Mouse (Mus musculus): Measurements from ENCODE around the gene Pigl. TPM values are rescaled to one million over a fixed set of nuclear protein-coding genes. Genes with fewer than 3 reads are reported as not detected.

The Pigl gene
- polyA plus RNA-seq (2012; rRNA removed) = 7.7 and 9.5 TPM in 2 replicates

DNA sequence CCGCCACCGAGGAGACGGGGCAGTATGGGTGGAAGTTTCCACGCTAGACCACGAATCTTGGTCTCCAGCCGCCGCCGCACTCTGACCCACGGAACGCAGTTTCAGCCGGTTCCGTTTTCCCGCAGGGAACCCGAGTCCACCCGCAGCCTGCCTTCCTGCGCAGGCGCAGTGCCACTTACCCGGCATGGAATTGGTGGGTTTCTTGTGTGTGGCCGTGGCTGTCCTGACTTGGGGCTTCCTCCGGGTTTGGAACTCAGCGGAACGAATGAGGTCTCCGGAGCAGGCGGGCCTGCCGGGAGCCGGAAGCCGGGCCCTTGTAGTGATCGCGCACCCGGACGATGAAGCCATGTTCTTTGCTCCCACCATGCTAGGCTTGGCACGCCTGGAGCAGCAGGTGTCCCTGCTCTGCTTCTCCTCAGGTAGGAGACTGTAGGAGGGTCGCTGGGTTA lies at the start of gene Pigl, which contains the start of gene Ncor1:
Pigl (plus strand) TSS at position 185 of the 449 bp plus-strand sequence.
Ncor1 (minus strand) TSS at position 266 of the 449 bp plus-strand sequence.
- H3K27me3 ChIP-seq (ENCODE audit: control insufficient read depth, insufficient read depth, low read length) = no peaks in the 10 kb centered on the region
- WGBS = under 1% methylated on average over 33 of the region's 33 CpGs
- peak; percentile 87 to 89 for DNase-seq
- TF ChIP-seq CTCF (IDR thresholded peaks at IDR 0.05; ENCODE audit: borderline replicate concordance, insufficient read depth, low read depth, low read length) = no peak
- peak; percentile 60; the same call in 1 of the 2 replicates for TF ChIP-seq POLR2A (IDR thresholded peaks at IDR 0.05; ENCODE audit: borderline replicate concordance, insufficient read depth, low read length)
- peak within 1 kb of the TSS; percentile 60 for H3K4me3 ChIP-seq (replicated peaks; ENCODE audit: insufficient read depth, low read depth, low read length)
- no peaks in the 10 kb centered on the region for H3K4me1 ChIP-seq (ENCODE audit: control insufficient read depth, insufficient read depth, low read length)
- peak within 1 kb of the TSS; percentile 90 for H3K27ac ChIP-seq (ENCODE audit: insufficient read depth, low read length)

DNA sequence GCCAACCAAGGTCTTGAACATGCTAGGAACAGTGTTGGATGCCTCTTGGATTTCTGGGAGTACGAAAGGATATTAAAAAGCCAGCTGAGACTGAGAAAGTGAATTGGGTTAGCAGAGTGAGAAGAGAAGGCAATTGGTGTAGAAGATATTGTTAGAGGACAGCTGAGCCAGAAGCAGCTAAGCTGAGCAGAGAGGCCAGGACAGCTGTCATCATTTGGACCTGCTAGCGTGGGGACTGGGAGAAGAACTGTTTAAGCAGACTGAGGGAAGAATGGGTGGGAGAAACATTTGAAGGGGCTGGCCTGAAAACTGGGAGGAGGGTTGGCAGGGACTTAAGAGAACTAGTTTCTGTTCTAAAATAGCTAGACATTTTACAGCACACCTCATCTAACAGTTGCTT lies 49.4 kb upstream of the Pigl start:
- no peaks in the 10 kb centered on the region for H3K4me1 ChIP-seq (ENCODE audit: control insufficient read depth, insufficient read depth, low read length)
- H3K27me3 ChIP-seq (ENCODE audit: control insufficient read depth, insufficient read depth, low read length) = no peaks in the 10 kb centered on the region
- H3K4me3 ChIP-seq (replicated peaks; ENCODE audit: insufficient read depth, low read depth, low read length) = no peak overlapping the region
- TF ChIP-seq CTCF (IDR thresholded peaks at IDR 0.05; ENCODE audit: borderline replicate concordance, insufficient read depth, low read depth, low read length) (no peak), POLR2A (IDR thresholded peaks at IDR 0.05; ENCODE audit: borderline replicate concordance, insufficient read depth, low read length) (no peak)
- H3K27ac ChIP-seq (ENCODE audit: insufficient read depth, low read length) = no peak overlapping the region
- WGBS = 64% methylated on average over 2 of the region's 2 CpGs
- no peak for DNase-seq

DNA sequence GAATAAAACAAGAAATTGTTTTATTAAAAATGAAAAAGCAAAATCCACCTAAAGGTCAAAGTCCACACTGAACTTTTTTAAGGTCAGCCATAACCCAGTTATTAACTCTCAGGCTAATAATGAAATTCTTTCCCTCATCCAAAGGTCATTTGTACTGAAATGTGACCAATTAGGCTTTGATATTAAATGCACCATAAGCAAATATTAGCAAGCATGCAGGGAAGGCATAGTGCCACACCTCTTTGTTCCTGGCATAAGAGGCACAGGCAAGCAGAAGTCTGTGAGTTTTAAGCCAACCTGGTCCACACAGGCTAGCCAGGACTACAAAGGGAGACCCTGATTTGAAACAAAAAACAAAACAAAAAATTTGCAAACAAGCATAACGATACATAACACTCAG lies 48.6 kb upstream of the Pigl start:
- H3K27ac ChIP-seq (ENCODE audit: insufficient read depth, low read length) = no peak overlapping the region
- 92% methylated on average over 1 of the region's 1 CpGs for WGBS
- DNase-seq = no peak

DNA sequence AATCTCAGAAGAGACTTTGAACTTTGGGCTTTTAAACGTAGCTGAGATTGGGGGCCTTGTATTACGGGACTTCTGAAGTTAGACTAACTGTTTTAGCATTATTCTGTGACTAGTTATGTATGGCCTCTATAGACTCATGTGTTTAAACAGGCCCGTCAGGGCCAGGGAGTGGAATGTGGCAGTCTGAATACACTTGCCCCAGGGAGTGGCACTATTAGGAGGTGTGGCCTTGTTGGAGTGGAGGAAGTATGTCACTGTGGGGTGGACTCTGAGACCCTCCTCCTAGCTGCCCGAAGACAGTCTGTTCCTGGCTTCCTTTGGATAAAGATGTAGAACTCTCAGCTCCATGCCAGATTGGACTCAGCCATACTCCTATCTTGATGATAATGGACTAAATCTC lies 43.2 kb upstream of the Pigl start:
- Histone ChIP-seq H3K27ac (ENCODE audit: insufficient read depth, low read length) (no peak overlapping the region), H3K4me3 (replicated peaks; ENCODE audit: insufficient read depth, low read depth, low read length) (no peak overlapping the region), H3K4me1 (ENCODE audit: control insufficient read depth, insufficient read depth, low read length) (no peaks in the 10 kb centered on the region), H3K27me3 (ENCODE audit: control insufficient read depth, insufficient read depth, low read length) (no peaks in the 10 kb centered on the region)
- DNase-seq = no peak
- TF ChIP-seq POLR2A (IDR thresholded peaks at IDR 0.05; ENCODE audit: borderline replicate concordance, insufficient read depth, low read length) = no peak
- no peak for TF ChIP-seq CTCF (IDR thresholded peaks at IDR 0.05; ENCODE audit: borderline replicate concordance, insufficient read depth, low read depth, low read length)
- 88% methylated on average over 4 of the region's 4 CpGs for WGBS

More for the DNA sequence above, 48.6 kb upstream of the Pigl start:
- Histone ChIP-seq H3K4me1 (ENCODE audit: control insufficient read depth, insufficient read depth, low read length) (no peaks in the 10 kb centered on the region), H3K4me3 (replicated peaks; ENCODE audit: insufficient read depth, low read depth, low read length) (no peak overlapping the region), H3K27me3 (ENCODE audit: control insufficient read depth, insufficient read depth, low read length) (no peaks in the 10 kb centered on the region)
- TF ChIP-seq CTCF (IDR thresholded peaks at IDR 0.05; ENCODE audit: borderline replicate concordance, insufficient read depth, low read depth, low read length) (no peak), POLR2A (IDR thresholded peaks at IDR 0.05; ENCODE audit: borderline replicate concordance, insufficient read depth, low read length) (no peak)

- Histone ChIP-seq H3K27ac (ENCODE audit: insufficient read depth, low read length) (no peak overlapping the region), H3K27me3 (ENCODE audit: control insufficient read depth, insufficient read depth, low read length) (no peaks in the 10 kb centered on the region), H3K4me1 (ENCODE audit: control insufficient read depth, insufficient read depth, low read length) (no peaks in the 10 kb centered on the region; the same call in 1 of the 2 replicates), H3K4me3 (replicated peaks; ENCODE audit: insufficient read depth, low read depth, low read length) (no peak overlapping the region)
- 54% methylated on average over 2 of the region's 2 CpGs for WGBS
- no peak for DNase-seq
- TF ChIP-seq CTCF (IDR thresholded peaks at IDR 0.05; ENCODE audit: borderline replicate concordance, insufficient read depth, low read depth, low read length) (no peak), POLR2A (IDR thresholded peaks at IDR 0.05; ENCODE audit: borderline replicate concordance, insufficient read depth, low read length) (no peak)
Observed at GRCm38 (mm10) chr11:62424525-62424924, 33.7 kb upstream of the Pigl start.

DNA sequence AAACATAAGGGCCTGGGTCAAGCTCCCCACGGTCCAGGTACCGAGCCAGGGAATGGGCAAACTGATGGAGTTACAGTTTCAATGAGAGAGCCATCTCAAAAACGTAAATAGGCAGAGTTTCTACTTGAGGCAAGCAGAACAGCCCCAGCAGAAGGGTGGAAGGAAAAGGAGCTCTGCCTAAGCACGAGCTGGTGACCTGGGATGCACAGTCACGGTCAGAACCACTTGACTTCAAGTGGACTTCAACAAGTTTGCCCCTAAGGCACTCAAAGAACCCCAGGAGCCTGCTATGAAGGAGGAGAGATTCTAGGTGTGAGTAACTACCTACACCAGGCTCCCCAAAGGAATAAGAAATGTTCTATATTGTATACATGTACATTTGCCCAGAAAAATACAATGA lies 32.0 kb upstream of the Pigl start:
- H3K4me3 ChIP-seq (replicated peaks; ENCODE audit: insufficient read depth, low read depth, low read length) = no peak overlapping the region
- WGBS = 72% methylated on average over 5 of the region's 5 CpGs
- no peak for TF ChIP-seq POLR2A (IDR thresholded peaks at IDR 0.05; ENCODE audit: borderline replicate concordance, insufficient read depth, low read length)
- TF ChIP-seq CTCF (IDR thresholded peaks at IDR 0.05; ENCODE audit: borderline replicate concordance, insufficient read depth, low read depth, low read length) = no peak
- no peak overlapping the region for H3K27ac ChIP-seq (ENCODE audit: insufficient read depth, low read length)
- H3K27me3 ChIP-seq (ENCODE audit: control insufficient read depth, insufficient read depth, low read length) = no peaks in the 10 kb centered on the region
- DNase-seq = no peak
- no peaks in the 10 kb centered on the region; the same call in none of the 2 replicates for H3K4me1 ChIP-seq (ENCODE audit: control insufficient read depth, insufficient read depth, low read length)

DNA sequence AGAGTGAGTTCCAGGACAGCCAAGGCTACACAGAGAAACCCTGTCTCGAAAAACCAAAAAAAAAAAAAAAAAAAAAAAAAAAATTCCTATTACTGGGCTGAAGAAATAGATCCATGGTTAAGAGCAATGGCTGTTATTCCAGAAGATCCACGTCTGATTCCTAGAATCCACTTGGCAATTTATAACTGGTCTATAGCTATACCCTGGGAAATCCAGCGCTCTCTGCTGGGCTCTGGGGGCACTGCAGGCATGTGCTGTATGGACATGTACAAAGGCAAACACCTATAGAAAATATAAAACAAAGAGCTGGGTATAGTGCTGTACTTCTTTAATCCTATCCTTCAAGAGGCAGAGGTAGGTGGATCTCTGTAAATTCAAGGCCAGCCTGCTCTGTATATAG lies 31.2 kb upstream of the Pigl start:
- no peak overlapping the region for H3K27ac ChIP-seq (ENCODE audit: insufficient read depth, low read length)
- no peaks in the 10 kb centered on the region for H3K27me3 ChIP-seq (ENCODE audit: control insufficient read depth, insufficient read depth, low read length)
- WGBS = 73% methylated on average over 2 of the region's 3 CpGs
- H3K4me1 ChIP-seq (ENCODE audit: control insufficient read depth, insufficient read depth, low read length) = no peaks in the 10 kb centered on the region; the same call in none of the 2 replicates
- DNase-seq = no peak
- H3K4me3 ChIP-seq (replicated peaks; ENCODE audit: insufficient read depth, low read depth, low read length) = no peak overlapping the region
- TF ChIP-seq CTCF (IDR thresholded peaks at IDR 0.05; ENCODE audit: borderline replicate concordance, insufficient read depth, low read depth, low read length) = no peak
- no peak for TF ChIP-seq POLR2A (IDR thresholded peaks at IDR 0.05; ENCODE audit: borderline replicate concordance, insufficient read depth, low read length)

DNA sequence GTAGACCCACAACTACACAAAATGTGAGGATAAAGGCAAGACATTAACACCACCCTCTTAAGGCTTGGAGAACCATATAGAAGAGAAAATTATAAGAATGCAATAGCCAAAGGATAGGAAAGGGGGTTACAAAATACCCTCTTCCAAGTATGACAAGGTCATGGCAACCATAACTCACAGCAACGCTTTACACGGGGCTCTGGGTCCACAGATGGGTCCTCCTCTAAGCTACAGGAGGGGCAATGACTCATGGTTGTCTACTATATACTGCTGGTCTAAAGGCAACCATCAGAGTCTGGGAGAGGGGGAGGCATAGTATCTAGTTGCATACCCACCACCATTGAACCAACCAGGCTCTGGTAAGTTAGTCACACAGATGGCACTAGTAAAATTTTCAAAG lies 26.0 kb upstream of the Pigl start:
- DNase-seq = no peak
- no peaks in the 10 kb centered on the region; the same call in 1 of the 2 replicates for H3K4me1 ChIP-seq (ENCODE audit: control insufficient read depth, insufficient read depth, low read length)
- no peaks in the 10 kb centered on the region for H3K27me3 ChIP-seq (ENCODE audit: control insufficient read depth, insufficient read depth, low read length)
- no peak overlapping the region for H3K4me3 ChIP-seq (replicated peaks; ENCODE audit: insufficient read depth, low read depth, low read length)
- TF ChIP-seq CTCF (IDR thresholded peaks at IDR 0.05; ENCODE audit: borderline replicate concordance, insufficient read depth, low read depth, low read length) (no peak), POLR2A (IDR thresholded peaks at IDR 0.05; ENCODE audit: borderline replicate concordance, insufficient read depth, low read length) (no peak)
- no peak overlapping the region for H3K27ac ChIP-seq (ENCODE audit: insufficient read depth, low read length)
- 92% methylated on average over 2 of the region's 2 CpGs for WGBS

All from cerebellum, adult 2 months (tissue).